15 mouse cellular contexts compared by ENCODE assay signal in the genomic region with DNA sequence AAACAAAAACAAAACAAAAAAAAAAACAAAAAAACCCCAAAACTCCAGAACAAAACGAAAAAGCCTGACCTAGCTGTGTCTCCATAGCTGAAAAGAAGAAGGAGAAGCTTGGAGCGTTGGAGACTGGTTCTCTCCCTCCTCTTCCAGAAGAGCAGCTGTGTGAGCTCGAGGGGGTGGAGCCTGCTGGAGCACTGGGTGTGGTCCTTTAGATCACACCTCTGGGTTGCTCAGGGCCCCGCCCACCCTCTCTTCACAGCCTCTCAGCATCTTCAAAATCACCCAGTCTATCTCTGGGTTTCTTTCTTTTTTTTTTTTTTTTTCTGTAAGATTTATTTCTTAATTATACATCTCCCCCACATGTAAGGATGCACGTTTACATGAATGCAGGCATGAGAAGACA. TPM values are rescaled to one million over a fixed set of nuclear protein-coding genes. Genes with fewer than 3 reads are reported as not detected.
DNase-seq lines count a peak whose midpoint lies in the region; ATAC-seq and TF ChIP-seq lines count a peak whose summit lies in the region.
"Had no signal": no experiment of that assay in that cellular context is flagged by ENCODE, and none has a peak within 500 bp of the region (broad histone marks: within the 10 kb centered on the region; RNA-seq: fewer than 3 reads in every experiment).

No protein-coding gene starts in this region.

- no peaks in the 10 kb centered on the region for H3K36me3 ChIP-seq in liver, embryonic 12.5 days
- H3K36me3 ChIP-seq in ES-E14 (ENCODE audit: control insufficient read depth, insufficient read depth, low read length, poor library complexity, severe bottlenecking) = no peaks in the 10 kb centered on the region
- H3K36me3 ChIP-seq: embryonic facial prominence, embryonic 10.5 days; forebrain, embryonic 10.5 days; intestine, embryonic 15.5 days; limb, embryonic 12.5 days had no signal

- in situ Hi-C loops in ES-E14 (cut with MboI; ENCODE audit: low sequenced_read_pairs in 2 of 2, unreplicated experiment in 2 of 2) = no loop called here

- intact Hi-C loops in left cerebral cortex, postnatal 14 days (cut with DNase I) = no loop called here

- no peak overlapping the region for H3K9ac ChIP-seq in liver, embryonic 12.5 days
- no peak overlapping the region for H3K9ac ChIP-seq in ES-E14 (ENCODE audit: insufficient read depth, low read depth, low read length, poor library complexity, severe bottlenecking)
- H3K9ac ChIP-seq: intestine, embryonic 15.5 days; limb, embryonic 12.5 days had no signal

- no peak overlapping the region for H3K4me3 ChIP-seq in liver, embryonic 12.5 days
- H3K4me3 ChIP-seq in ES-E14 (ENCODE audit: insufficient read depth in 1 of 2, low read depth in 1 of 2, low read length in 2 of 2, poor library complexity in 1 of 2, severe bottlenecking in 1 of 2) = no peak overlapping the region
- H3K4me3 ChIP-seq: embryonic facial prominence, embryonic 10.5 days; forebrain, embryonic 10.5 days; intestine, embryonic 15.5 days; limb, embryonic 12.5 days had no signal

- ATAC-seq in liver, embryonic 12.5 days = no peak
- 0 out of 2 replicates have a peak, but pooled peaks have one; percentile 45 for ATAC-seq in common myeloid progenitor, adult 5-6 weeks (replicated peaks; ENCODE audit: low read depth, poor library complexity, severe bottlenecking)

- H3K27ac ChIP-seq in liver, embryonic 12.5 days = no peak overlapping the region
- no peak overlapping the region for H3K27ac ChIP-seq in ES-E14 (ENCODE audit: insufficient read depth, low read depth, low read length, poor library complexity, severe bottlenecking)
- H3K27ac ChIP-seq: embryonic facial prominence, embryonic 10.5 days; forebrain, embryonic 10.5 days; limb, embryonic 12.5 days had no signal

- 38% methylated on average over 5 of the region's 5 CpGs for WGBS in liver, embryonic 12.5 days (ENCODE audit: insufficient replicate concordance)

- H3K9me3 ChIP-seq in liver, embryonic 12.5 days (replicated peaks) = no peaks in the 10 kb centered on the region
- H3K9me3 ChIP-seq in ES-E14 (ENCODE audit: control insufficient read depth, insufficient read depth, low read depth, low read length) = no peaks in the 10 kb centered on the region
- H3K9me3 ChIP-seq: embryonic facial prominence, embryonic 10.5 days; forebrain, embryonic 10.5 days; intestine, embryonic 15.5 days; limb, embryonic 12.5 days had no signal

- H3K4me2 ChIP-seq in liver, embryonic 12.5 days = no peak overlapping the region
- H3K4me2 ChIP-seq: intestine, embryonic 15.5 days; limb, embryonic 12.5 days had no signal

- H3K27me3 ChIP-seq in liver, embryonic 12.5 days (replicated peaks) = peaks cover 8% of the 10 kb centered on the region; the same call in 1 of the 2 replicates
- H3K27me3 ChIP-seq: intestine, embryonic 15.5 days had no signal

- no peaks in the 10 kb centered on the region for H3K4me1 ChIP-seq in liver, embryonic 12.5 days
- no peaks in the 10 kb centered on the region for H3K4me1 ChIP-seq in ES-E14 (ENCODE audit: control insufficient read depth in 2 of 2, insufficient read depth in 2 of 2, low read length in 2 of 2, poor library complexity in 1 of 2)
- H3K4me1 ChIP-seq: embryonic facial prominence, embryonic 10.5 days; forebrain, embryonic 10.5 days had no signal

- DNase-seq in liver (peak; percentile 58), ES-E14 (ENCODE audit: low read depth, low spot score) (peak; percentile 63)
- DNase-seq in thymus, postnatal 14 days = peak; percentile 77
- DNase-seq in cerebellum, postnatal 10 days = no peak
- no peak for DNase-seq in left cerebral cortex, postnatal 14 days (ENCODE audit: low spot score in 2 of 2)
- DNase-seq: adrenal gland, postnatal 25 days; cerebellum, adult 2 months; heart, adult 18-20 months; heart, postnatal 36 days had no signal

TF ChIP-seq in ES-E14, 5 proteins besides CTCF, POLR2A, EP300 and RAD21:
- TF ChIP-seq ZNF384 (IDR thresholded peaks at IDR 0.05; ENCODE audit: low read depth, low read length) (0 out of 2 replicates have a peak, but pooled peaks have one; percentile 16), MAFK (IDR thresholded peaks at IDR 0.05; ENCODE audit: insufficient read depth, low read depth, low read length) (no peak), CHD2 (IDR thresholded peaks at IDR 0.05; ENCODE audit: low read depth, low read length) (no peak)

RNA-seq across cellular contexts. Expression of gene 9530068E07Rik, which starts 23.0 kb away (rescaled TPM):
- polyA plus RNA-seq in liver, embryonic 12.5 days (2016; fragmentation: Nextera tagmentation; extraction: Ambion mirVana) = 72.5 and 76.4 TPM in 2 replicates
- total RNA-seq in ES-E14 (2012; rRNA removed) = 54.7 and 55.0 TPM in 2 replicates
- total RNA-seq in common myeloid progenitor, adult 5-6 weeks (2017) = 61.4 and 77.6 TPM in 2 replicates
- 10 to 100 TPM; 71.7 to 77.3 TPM for total RNA-seq in left cerebral cortex, postnatal 14 days (2021)

RNA-seq across cellular contexts. Expression of gene Vdac1, which starts 58.6 kb away (rescaled TPM):
- 156 and 159 TPM in 2 replicates for polyA plus RNA-seq in liver, embryonic 12.5 days (2016; fragmentation: Nextera tagmentation; extraction: Ambion mirVana)
- total RNA-seq in ES-E14 (2012; rRNA removed) = 238 and 268 TPM in 2 replicates
- total RNA-seq in common myeloid progenitor, adult 5-6 weeks (2017) = 230 and 274 TPM in 2 replicates
- 100 to 1,000 TPM; 606 to 617 TPM for total RNA-seq in left cerebral cortex, postnatal 14 days (2021)

Comparison
In these comparisons a context has a peak if more than half of its experiments do, and no peak if none do; other contexts are left out.
1. DNase-seq: peak in liver (single experiment), ES-E14 (single experiment) and thymus, postnatal 14 days (single experiment); none in cerebellum, postnatal 10 days (0 of 2) and left cerebral cortex, postnatal 14 days (0 of 2).